Mouse (Mus musculus) embryonic facial prominence, embryonic 15.5 days (tissue): Measurements from ENCODE around the gene Isg20l2. TPM values are rescaled to one million over a fixed set of nuclear protein-coding genes. Genes with fewer than 3 reads are reported as not detected.
A peak's percentile ranks its signal among the peaks of the same experiment; 100 is the strongest.

Experiments
- ATAC-seq: fragments of 200-750 bp; cut with Nextera tagmentation; 2 replicates; pipeline ENCODE4 v1.8.0; 2017; ENCODE audit warnings: low read depth, moderate TSS enrichment; ENCODE audit not compliant: insufficient number of reproducible peaks, low FRiP score, low TSS enrichment
- H3K27ac ChIP-seq: fragments of 300-500 bp; sonication (generic); replicated peaks from 2 replicates; pipeline ENCODE4 v1.5.1; 2015; ENCODE audit warnings: mild to moderate bottlenecking, inconsistent platforms
- H3K27me3 ChIP-seq: fragments of 300-500 bp; sonication (generic); 2 replicates; pipeline ENCODE4 v1.6.1; 2015; ENCODE audit warnings: inconsistent platforms
- H3K36me3 ChIP-seq: fragments of 300-500 bp; sonication (generic); 2 replicates; pipeline ENCODE4 v1.6.1; 2015; ENCODE audit warnings: mild to moderate bottlenecking, inconsistent platforms
- H3K4me1 ChIP-seq: fragments of 300-500 bp; sonication (generic); 2 replicates; pipeline ENCODE4 v1.6.1; 2015; ENCODE audit warnings: inconsistent platforms
- H3K4me2 ChIP-seq: fragments of 300-500 bp; sonication (generic); replicated peaks from 2 replicates; pipeline ENCODE4 v1.6.1; 2015; ENCODE audit warnings: mild to moderate bottlenecking, inconsistent platforms
- H3K4me3 ChIP-seq: fragments of 300-500 bp; sonication (generic); replicated peaks from 2 replicates; pipeline ENCODE4 v1.5.1; 2015; ENCODE audit warnings: mild to moderate bottlenecking, inconsistent platforms
- H3K9ac ChIP-seq: fragments of 300-500 bp; sonication (generic); 2 replicates; pipeline ENCODE4 v1.6.1; 2015; ENCODE audit warnings: inconsistent platforms
- H3K9me3 ChIP-seq: fragments of 300-500 bp; sonication (generic); replicated peaks from 2 replicates; pipeline ENCODE4 v1.6.1; 2016; ENCODE audit warnings: inconsistent platforms
- WGBS: fragments of 180-500 bp; shearing (Covaris S2); methylation state at CpG from one replicate; pipeline ENCODE4 v1.1.7; 2015; 5-methylcytosine and 5-hydroxymethylcytosine counted together
- polyA plus RNA-seq: library from polyadenylated mRNA; unstranded; fragments of >200 nt; fragmentation: Nextera tagmentation; extraction: Ambion mirVana; gene quantifications from 2 replicates; pipeline ENCODE4 v1.2.1, GENCODE M21; 2015

The Isg20l2 gene
- polyA plus RNA-seq, 1 experiment from 2014 or later, result 56.2 TPM

GRCm38 (mm10) chr3:87935776-87936175 is 5.7 kb downstream of the Isg20l2 start:
- no peak overlapping the region for H3K4me3 ChIP-seq
- no peaks in the 10 kb centered on the region for H3K27me3 ChIP-seq
- H3K9ac ChIP-seq, result no peak overlapping the region
- no peak overlapping the region for H3K4me2 ChIP-seq
- peaks cover 37% of the 10 kb centered on the region for H3K4me1 ChIP-seq
- ATAC-seq, result peak; percentile 56; the same call in 1 of the 2 replicates
- peaks cover 67% of the 10 kb centered on the region for H3K36me3 ChIP-seq
- no peak overlapping the region for H3K27ac ChIP-seq
- H3K9me3 ChIP-seq, result no peaks in the 10 kb centered on the region
- WGBS, result 98% methylated on average over 2 of the region's 2 CpGs

GRCm38 (mm10) chr3:87940611-87941010 is 10.5 kb downstream of the Isg20l2 start:
- Histone ChIP-seq H3K4me3 (no peak overlapping the region), H3K9me3 (no peaks in the 10 kb centered on the region), H3K27ac (no peak overlapping the region), H3K4me1 (peaks cover 24% of the 10 kb centered on the region), H3K27me3 (no peaks in the 10 kb centered on the region), H3K36me3 (peaks cover 65% of the 10 kb centered on the region), H3K4me2 (no peak overlapping the region), H3K9ac (no peak overlapping the region)
- 57% methylated on average over 5 of the region's 5 CpGs for WGBS
- no peak for ATAC-seq

- Histone ChIP-seq H3K9me3 (no peaks in the 10 kb centered on the region), H3K27me3 (no peaks in the 10 kb centered on the region), H3K4me3 (no peak overlapping the region), H3K36me3 (peaks cover 53% of the 10 kb centered on the region), H3K4me1 (peaks cover 36% of the 10 kb centered on the region), H3K9ac (no peak overlapping the region), H3K4me2 (no peak overlapping the region), H3K27ac (no peak overlapping the region)
- WGBS, result 79% methylated on average over 2 of the region's 2 CpGs
- ATAC-seq, result no peak
Measured at GRCm38 (mm10) chr3:87942471-87942870, 12.4 kb downstream of the Isg20l2 start.

- no peak overlapping the region for H3K9ac ChIP-seq
- ATAC-seq, result no peak
Measured at GRCm38 (mm10) chr3:87943586-87943985, 13.5 kb downstream of the Isg20l2 start.

GRCm38 (mm10) chr3:87944838-87945600 is 14.9 kb downstream of the Isg20l2 start:
- no peaks in the 10 kb centered on the region for H3K27me3 ChIP-seq
- H3K9me3 ChIP-seq, result no peaks in the 10 kb centered on the region
- 0 out of 2 replicates have a peak overlapping the region, but pooled peaks have one; percentile 6 for H3K9ac ChIP-seq
- peak overlapping the region; percentile 91 for H3K27ac ChIP-seq
- H3K36me3 ChIP-seq, result peaks cover 28% of the 10 kb centered on the region
- no peak overlapping the region for H3K4me3 ChIP-seq
- ATAC-seq, result peak; percentile 76
- peaks cover 60% of the 10 kb centered on the region for H3K4me1 ChIP-seq
- WGBS, result 1% methylated on average over 4 of the region's 4 CpGs
- H3K4me2 ChIP-seq, result 0 out of 2 replicates have a peak overlapping the region, but pooled peaks have one; percentile 0

More at GRCm38 (mm10) chr3:87943586-87943985, 13.5 kb downstream of the Isg20l2 start:
- Histone ChIP-seq H3K36me3 (peaks cover 42% of the 10 kb centered on the region), H3K27me3 (no peaks in the 10 kb centered on the region), H3K4me3 (no peak overlapping the region), H3K4me2 (no peak overlapping the region), H3K4me1 (peaks cover 47% of the 10 kb centered on the region), H3K9me3 (no peaks in the 10 kb centered on the region), H3K27ac (peak overlapping the region; percentile 91; the same call in 1 of the 2 replicates)
- 68% methylated on average over 7 of the region's 7 CpGs for WGBS

GRCm38 (mm10) chr3:87945781-87946540 is 15.8 kb downstream of the Isg20l2 start:
- H3K4me1 ChIP-seq, result peaks cover 68% of the 10 kb centered on the region

GRCm38 (mm10) chr3:87946541-87946860 is 16.4 kb downstream of the Isg20l2 start:
- no peak for ATAC-seq
- Histone ChIP-seq H3K4me3 (no peak overlapping the region), H3K27ac (peak overlapping the region; percentile 91), H3K27me3 (no peaks in the 10 kb centered on the region), H3K4me2 (peak overlapping the region; percentile 72; the same call in 1 of the 2 replicates), H3K9ac (no peak overlapping the region; the same call in 1 of the 2 replicates), H3K4me1 (peaks cover 73% of the 10 kb centered on the region), H3K36me3 (peaks cover 15% of the 10 kb centered on the region), H3K9me3 (no peaks in the 10 kb centered on the region)
- 18% methylated on average over 1 of the region's 1 CpGs for WGBS

More at GRCm38 (mm10) chr3:87945781-87946540, 15.8 kb downstream of the Isg20l2 start:
- WGBS, result 22% methylated on average over 12 of the region's 12 CpGs
- H3K9me3 ChIP-seq, result no peaks in the 10 kb centered on the region
- ATAC-seq, result no peak
- 0 out of 2 replicates have a peak overlapping the region, but pooled peaks have one; percentile 72 for H3K4me2 ChIP-seq
- H3K27ac ChIP-seq, result peak overlapping the region; percentile 91
- H3K27me3 ChIP-seq, result no peaks in the 10 kb centered on the region
- H3K36me3 ChIP-seq, result peaks cover 21% of the 10 kb centered on the region
- no peak overlapping the region for H3K9ac ChIP-seq
- H3K4me3 ChIP-seq, result no peak overlapping the region

GRCm38 (mm10) chr3:87947056-87947810 is 17.1 kb downstream of the Isg20l2 start:
- Histone ChIP-seq H3K4me1 (peaks cover 80% of the 10 kb centered on the region), H3K9ac (no peak overlapping the region), H3K4me3 (peak overlapping the region; percentile 47), H3K9me3 (no peaks in the 10 kb centered on the region), H3K4me2 (peak overlapping the region; percentile 72), H3K27ac (peak overlapping the region; percentile 91), H3K36me3 (peaks cover 8% of the 10 kb centered on the region), H3K27me3 (no peaks in the 10 kb centered on the region)
- no peak for ATAC-seq
- 5% methylated on average over 26 of the region's 26 CpGs for WGBS

GRCm38 (mm10) chr3:87947811-87948199 is 17.7 kb downstream of the Isg20l2 start:
- H3K4me2 ChIP-seq, result peak overlapping the region; percentile 72
- no peak overlapping the region for H3K9ac ChIP-seq
- H3K4me1 ChIP-seq, result peaks cover 86% of the 10 kb centered on the region
- no peak for ATAC-seq
- peak overlapping the region; percentile 47 for H3K4me3 ChIP-seq
- 1% methylated on average over 17 of the region's 17 CpGs for WGBS
- H3K27ac ChIP-seq, result peak overlapping the region; percentile 91
- H3K36me3 ChIP-seq, result 0 out of 2 replicates have a peak, but pooled peaks cover 4% of the 10 kb centered on the region
- no peaks in the 10 kb centered on the region for H3K9me3 ChIP-seq
- H3K27me3 ChIP-seq, result no peaks in the 10 kb centered on the region

GRCm38 (mm10) chr3:87948378-87949265 is 18.5 kb downstream of the Isg20l2 start, which contains the start of gene Crabp2:
Gene Crabp2 (plus strand): TSS chr3:87948666.
- Histone ChIP-seq H3K36me3 (peaks cover 12% of the 10 kb centered on the region), H3K27ac (peak within 1 kb of the TSS; percentile 91), H3K4me2 (peak within 1 kb of the TSS; percentile 72), H3K9me3 (no peaks in the 10 kb centered on the region), H3K4me3 (peak within 1 kb of the TSS; percentile 47), H3K4me1 (peaks cover 92% of the 10 kb centered on the region), H3K27me3 (no peaks in the 10 kb centered on the region), H3K9ac (peak within 1 kb of the TSS; percentile 29; the same call in 1 of the 2 replicates)
- 1% methylated on average over 35 of the region's 35 CpGs for WGBS
- ATAC-seq, result peak; percentile 22; the same call in 1 of the 2 replicates
